Comparison of ENCODE assay signal across 21 mouse cellular contexts in genomic region chr5:104357575-104357974, GRCm38 (mm10). TPM values are rescaled to one million over a fixed set of nuclear protein-coding genes. Genes with fewer than 3 reads are reported as not detected.
A peak's percentile ranks its signal among the peaks of the same experiment; 100 is the strongest.
DNase-seq lines count a peak whose midpoint lies in the region; ATAC-seq and TF ChIP-seq lines count a peak whose summit lies in the region.
"Had no signal": no experiment of that assay in that cellular context is flagged by ENCODE, and none has a peak within 500 bp of the region (broad histone marks: within the 10 kb centered on the region; RNA-seq: fewer than 3 reads in every experiment).

No protein-coding gene starts in this region.

- ATAC-seq in hematopoietic stem cell, adult 5-6 weeks (replicated peaks in 1 of 2; ENCODE audit: insufficient read depth in 1 of 2, low FRiP score in 2 of 2, low TSS enrichment in 1 of 2, low read depth in 1 of 2, poor library complexity in 2 of 2, severe bottlenecking in 2 of 2) = peak; percentile 32 to 67; a peak in 3 of 4 replicates
- ATAC-seq: forebrain, embryonic 13.5 days; forebrain, embryonic 15.5 days; forebrain, postnatal 0 days had no signal

- no peak overlapping the region for H3K4me3 ChIP-seq in gastrocnemius, adult 2 months
- H3K4me3 ChIP-seq: embryonic facial prominence, embryonic 10.5 days; embryonic facial prominence, embryonic 12.5 days; forebrain, embryonic 13.5 days; forebrain, embryonic 15.5 days had no signal

- H3K27ac ChIP-seq in gastrocnemius, adult 2 months = peak overlapping the region; percentile 74; the same call in 1 of the 2 replicates
- H3K27ac ChIP-seq: embryonic facial prominence, embryonic 10.5 days; embryonic facial prominence, embryonic 12.5 days; forebrain, embryonic 13.5 days; forebrain, embryonic 15.5 days had no signal

- DNase-seq in gastrocnemius, adult 2 months = no peak
- DNase-seq in gastrocnemius, adult 8-10 months (ENCODE audit: low spot score in 2 of 2) = no peak
- DNase-seq in thymus, postnatal 36 days = no peak
- no peak for DNase-seq in right cerebral cortex, postnatal 25 days
- DNase-seq: adrenal gland, adult 2 months; adrenal gland, postnatal 10 days; adrenal gland, postnatal 25 days; cerebellum, adult 11-12 months; cerebellum, adult 2 months; cerebellum, adult 9-10 months; cerebellum, postnatal 10 days; cerebellum, postnatal 25 days; forebrain, postnatal 0 days had no signal

- no peak for TF ChIP-seq CTCF in gastrocnemius, adult 2 months (IDR thresholded peaks at IDR 0.05)

- intact Hi-C loops in gastrocnemius, adult 2 months (cut with DNase I) = no loop called here

RNA-seq across cellular contexts. Expression of gene Mepe, which starts 32.4 kb away (rescaled TPM):
- total RNA-seq in gastrocnemius, adult 2 months (2021) = not detected
- not detected for total RNA-seq in gastrocnemius, adult 8-10 months (2022)
- total RNA-seq in hematopoietic stem cell, adult 5-6 weeks (2017) = not detected in 2 replicates
- total RNA-seq: adrenal gland, adult 2 months; adrenal gland, postnatal 25 days; adrenal gland, postnatal 4 days; ES-E14; MEL had no signal

RNA-seq across cellular contexts. Expression of gene Ibsp, which starts 58.6 kb away (rescaled TPM):
- not detected for total RNA-seq in gastrocnemius, adult 2 months (2021)
- not detected for total RNA-seq in gastrocnemius, adult 8-10 months (2022)
- total RNA-seq in hematopoietic stem cell, adult 5-6 weeks (2017) = 0.05 and 1.1 TPM in 2 replicates
- total RNA-seq: adrenal gland, postnatal 25 days; ES-E14; MEL had no signal
